Mouse (Mus musculus) CD4-positive, CD25-positive, alpha-beta regulatory T cell, adult 4 months (primary cell): ENCODE measurements at regions not wholly inside any gene's neighbourhood (a gene's known extent, or its start where the extent isn't known, plus 50 kb on each side); places are given as distances from the start of the nearest gene placed in this dataset.

Source experiments
- ATAC-seq: one replicate; pipeline ENCODE4 v1.8.0; 2017

GRCm38 (mm10) chr2:116979561-116980391 lies 101.3 kb downstream of the Tmco5 start:
- ATAC-seq: no peak

DNA sequence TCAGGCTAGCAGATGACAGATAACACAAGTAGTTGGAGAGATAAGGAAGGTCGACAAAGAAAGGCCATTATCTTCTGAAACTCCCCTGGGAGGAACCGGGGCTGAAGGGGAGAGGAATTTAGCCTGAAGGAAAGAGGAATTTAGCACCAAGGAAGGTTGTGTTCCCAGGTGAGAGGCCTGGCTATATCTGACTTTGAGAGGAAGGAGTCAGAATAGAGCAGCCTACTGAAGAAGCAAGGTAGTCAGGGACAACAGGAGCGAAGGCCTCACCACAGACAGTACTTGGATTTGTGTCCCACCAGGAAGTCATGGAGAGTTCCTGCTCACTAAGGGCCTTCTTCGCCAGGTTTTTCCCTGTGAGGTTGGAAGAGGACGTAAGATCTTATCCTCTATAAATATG lies 102.2 kb downstream of the Tmco5 start:
- no peak for ATAC-seq

DNA sequence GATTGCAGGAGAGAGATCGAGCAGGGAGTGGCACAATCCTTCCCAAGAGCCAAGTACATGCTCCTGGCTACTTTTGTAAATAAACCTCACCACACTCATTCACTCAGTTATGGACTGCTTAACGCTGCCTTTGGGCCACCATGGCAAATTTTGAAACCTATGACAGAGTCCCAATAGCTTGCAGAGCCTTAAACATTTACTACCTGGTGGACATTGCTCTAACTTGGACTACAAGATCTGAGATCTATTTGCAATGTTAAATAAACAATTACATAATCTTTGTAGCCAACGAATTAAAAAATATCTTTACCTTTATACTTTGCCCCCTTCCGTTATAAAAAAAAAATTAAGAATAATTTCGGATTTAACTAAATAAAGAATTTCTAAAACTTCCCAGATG lies 104.9 kb downstream of the Tmco5 start:
- no peak for ATAC-seq

DNA sequence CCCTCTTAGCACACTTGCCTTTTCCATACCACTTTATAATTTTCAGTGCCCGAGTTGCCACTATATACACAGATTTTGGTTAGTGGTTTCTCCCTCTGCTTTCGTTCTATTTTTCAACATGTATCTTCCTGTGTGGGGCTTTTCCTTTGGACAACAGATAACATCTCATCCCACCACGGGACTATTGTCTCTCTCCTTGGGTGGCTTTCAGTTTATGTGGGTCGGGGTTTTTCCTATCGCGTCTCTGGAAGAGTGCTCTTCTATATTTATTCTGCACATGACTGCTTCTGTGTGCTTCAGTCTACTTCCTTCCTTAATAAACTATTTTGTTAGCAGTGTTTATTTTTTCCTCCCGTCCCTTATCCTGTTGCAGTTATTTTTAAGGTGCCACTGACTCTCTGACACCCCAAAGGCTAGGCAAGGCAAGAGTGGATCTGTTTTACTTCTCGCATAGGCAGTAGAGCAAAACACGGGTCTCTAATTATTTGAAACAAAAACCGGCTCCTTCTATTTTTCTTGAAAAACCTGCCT lies 105.4 kb downstream of the Tmco5 start:
- ATAC-seq: no peak

GRCm38 (mm10) chr2:116984597-116984996 lies 106.1 kb downstream of the Tmco5 start:
- ATAC-seq: no peak

GRCm38 (mm10) chr2:116985549-116985948 lies 107.1 kb downstream of the Tmco5 start:
- no peak for ATAC-seq

- ATAC-seq: no peak
These were observed 110.6 kb downstream of the Tmco5 start for GRCm38 (mm10) chr2:116988953-116989674.

DNA sequence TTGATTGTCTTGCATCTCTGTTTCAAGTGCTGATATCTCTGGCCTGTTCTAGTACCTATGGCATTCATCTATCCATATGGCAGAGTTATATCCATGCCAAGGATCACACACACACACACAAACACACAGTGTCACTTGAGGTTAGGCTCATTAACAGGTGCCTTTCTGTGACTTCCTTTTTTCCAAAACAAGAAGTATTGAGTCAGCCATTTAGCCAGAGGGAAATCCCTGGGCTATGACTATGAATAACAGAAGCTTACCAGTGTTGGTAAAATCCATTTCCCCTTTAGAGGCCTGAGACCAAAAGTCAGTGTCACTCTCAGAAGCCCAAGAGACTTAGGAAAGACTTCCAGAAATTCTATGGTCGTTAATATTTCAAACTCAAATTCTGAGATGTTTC lies 111.6 kb downstream of the Tmco5 start:
- ATAC-seq: no peak

DNA sequence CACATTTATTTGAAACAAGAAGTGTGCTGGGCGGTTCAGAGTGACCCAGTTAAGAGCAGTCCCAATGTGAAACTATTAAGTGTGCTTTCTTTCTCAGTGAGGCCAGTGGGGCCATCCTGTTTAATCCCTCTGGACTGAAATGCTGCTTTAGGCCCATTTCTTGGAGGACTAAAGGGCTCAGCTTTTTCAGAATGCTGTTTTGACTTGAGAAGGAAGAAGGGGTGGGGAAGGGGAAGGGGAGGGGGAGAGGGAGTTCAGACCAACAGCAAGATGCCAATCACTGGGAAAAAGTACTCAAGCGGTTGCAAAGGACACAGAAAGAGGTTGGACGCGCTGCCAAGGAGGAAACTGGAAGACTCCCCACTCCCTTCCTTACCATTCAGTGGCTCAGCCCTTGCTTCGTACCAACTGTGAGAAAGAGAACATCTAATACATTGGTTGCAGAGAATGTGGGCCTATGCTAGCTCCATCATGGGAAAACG lies 113.1 kb downstream of the Tmco5 start:
- ATAC-seq: no peak

- no peak for ATAC-seq
These were observed 115.2 kb downstream of the Tmco5 start for GRCm38 (mm10) chr2:116993724-116994123.

- ATAC-seq: no peak
These were observed 117.8 kb downstream of the Tmco5 start for GRCm38 (mm10) chr2:116996302-116996701.

GRCm38 (mm10) chr2:116998822-116999221 lies 120.3 kb downstream of the Tmco5 start:
- no peak for ATAC-seq

- no peak for ATAC-seq
These were observed 121.1 kb downstream of the Tmco5 start for GRCm38 (mm10) chr2:116999592-116999991.

DNA sequence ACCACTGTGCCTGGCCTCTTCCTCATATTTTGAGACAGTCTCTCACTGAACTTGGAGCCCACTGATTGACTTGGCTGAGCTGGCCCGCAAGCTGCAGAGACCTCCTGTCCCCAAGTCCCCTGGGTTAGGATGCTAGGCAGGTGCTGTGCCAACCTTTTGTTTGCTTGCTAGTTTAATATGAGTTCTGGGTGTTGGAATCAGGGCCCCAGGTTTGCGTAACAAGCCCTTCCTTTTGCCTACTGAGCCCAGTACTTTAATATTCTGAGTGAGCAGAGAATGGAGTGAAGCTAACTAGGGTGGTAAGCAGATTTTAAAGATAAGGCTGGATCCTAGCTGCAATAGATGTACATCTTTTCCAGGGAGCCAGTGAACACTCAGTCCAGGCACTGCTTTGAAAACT lies 117.2 kb upstream of the Spred1 start:
- no peak for ATAC-seq

GRCm38 (mm10) chr2:117006846-117007245 lies 114.3 kb upstream of the Spred1 start:
- ATAC-seq: no peak

GRCm38 (mm10) chr2:117008922-117009321 lies 112.3 kb upstream of the Spred1 start:
- no peak for ATAC-seq

DNA sequence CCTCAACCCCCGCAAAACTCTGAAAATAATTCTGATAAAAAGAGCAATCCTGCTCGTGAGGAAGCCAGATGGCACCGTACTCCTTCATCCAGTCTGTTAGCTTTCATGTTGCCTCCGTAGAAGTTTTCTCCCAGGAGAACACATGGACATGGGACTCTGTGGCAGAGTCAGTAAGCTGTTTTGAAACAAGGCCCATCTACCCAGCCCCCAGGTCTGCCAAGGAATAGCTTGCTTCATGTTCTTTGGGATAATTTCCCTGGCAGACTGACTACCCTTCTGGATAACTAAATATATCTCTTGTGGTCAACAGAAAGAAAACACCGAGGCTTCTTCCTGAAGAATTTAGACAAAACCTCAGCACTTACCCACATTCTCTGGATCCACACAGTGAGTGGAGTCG lies 111.2 kb upstream of the Spred1 start:
- no peak for ATAC-seq

- no peak for ATAC-seq
These were observed 110.2 kb upstream of the Spred1 start for GRCm38 (mm10) chr2:117010942-117011341.

DNA sequence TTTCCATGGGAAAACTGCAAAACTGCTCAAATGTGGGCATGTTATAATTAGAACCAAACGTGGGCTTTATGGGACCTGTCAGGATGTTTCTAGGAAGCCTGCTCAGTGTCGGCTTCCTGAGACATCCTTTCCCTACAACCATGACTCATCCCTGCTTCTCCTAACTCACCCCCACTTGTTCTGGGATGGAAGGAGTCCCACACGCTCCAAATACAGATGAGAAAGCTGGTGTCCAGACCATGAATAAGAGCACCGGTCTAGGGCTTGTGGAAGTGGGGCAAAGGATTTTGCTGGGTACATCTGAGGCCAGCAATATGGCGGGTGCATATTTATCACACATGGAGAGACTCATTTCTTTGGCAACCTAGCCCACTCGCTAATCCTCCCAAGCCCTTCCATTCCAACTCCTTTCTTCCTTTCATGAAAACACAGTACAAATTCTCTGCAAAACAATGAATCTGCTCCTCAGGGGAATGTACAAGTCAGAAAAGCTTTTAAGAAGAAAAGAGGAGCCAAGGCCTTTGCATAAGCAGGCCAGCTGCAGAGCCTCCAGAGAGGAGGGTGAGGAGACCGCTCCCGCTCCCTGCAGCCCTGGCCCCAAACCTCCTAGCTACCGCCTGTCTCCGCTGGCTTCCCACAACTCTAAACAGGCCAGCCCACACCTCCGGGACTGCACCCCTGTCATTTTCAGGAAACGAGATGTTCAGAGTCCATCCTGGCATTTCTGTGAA lies 103.1 kb upstream of the Spred1 start:
- no peak for ATAC-seq

DNA sequence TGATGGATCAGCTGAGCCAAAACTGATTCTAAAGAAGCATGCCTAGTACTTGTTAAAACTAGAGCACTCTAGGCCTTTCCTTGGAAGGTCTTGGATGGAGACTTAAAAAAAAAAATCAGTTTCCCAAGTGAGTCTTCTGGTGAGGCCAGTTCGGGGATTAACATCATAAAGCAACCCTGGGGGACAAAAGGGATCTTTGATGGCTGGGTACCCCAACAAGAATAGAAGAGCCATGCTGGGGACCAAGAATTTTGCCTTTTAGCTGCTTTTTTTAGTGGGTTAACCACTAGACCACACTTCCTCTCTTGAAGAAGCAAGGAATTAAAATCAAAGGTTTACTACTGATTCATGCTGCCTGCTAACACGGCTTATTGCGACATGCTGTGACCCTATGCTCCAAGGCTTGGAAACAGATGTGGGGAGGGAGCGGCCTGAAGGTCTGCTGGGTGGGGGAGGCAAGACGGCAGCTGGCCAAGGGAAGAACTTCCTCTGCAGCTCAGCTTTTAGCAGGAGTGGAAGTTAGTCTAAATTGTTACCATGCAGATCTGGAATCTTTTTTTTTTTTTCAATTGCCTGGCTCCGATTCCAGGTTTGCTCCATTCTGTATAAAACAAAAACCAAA lies 102.1 kb upstream of the Spred1 start:
- ATAC-seq: no peak

DNA sequence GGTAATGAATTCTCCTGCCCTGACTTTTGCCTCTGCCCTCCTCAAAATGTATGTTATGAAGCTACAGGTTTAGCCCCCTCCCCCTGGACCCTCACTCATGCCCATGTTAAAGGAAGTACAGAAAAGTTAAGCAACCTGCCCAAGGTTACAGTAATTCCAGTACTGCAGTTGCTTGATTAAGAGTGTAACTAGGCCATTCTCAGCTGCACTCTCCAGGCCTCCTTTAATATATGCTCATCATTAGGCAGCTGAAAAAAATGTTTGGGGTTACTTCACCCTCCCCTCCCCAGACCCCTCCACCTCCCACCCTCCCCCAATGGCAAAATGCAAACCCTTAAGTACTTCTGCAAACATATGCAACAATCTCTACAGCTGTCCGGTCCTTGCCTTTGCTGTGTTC lies 101.6 kb upstream of the Spred1 start:
- no peak for ATAC-seq

DNA sequence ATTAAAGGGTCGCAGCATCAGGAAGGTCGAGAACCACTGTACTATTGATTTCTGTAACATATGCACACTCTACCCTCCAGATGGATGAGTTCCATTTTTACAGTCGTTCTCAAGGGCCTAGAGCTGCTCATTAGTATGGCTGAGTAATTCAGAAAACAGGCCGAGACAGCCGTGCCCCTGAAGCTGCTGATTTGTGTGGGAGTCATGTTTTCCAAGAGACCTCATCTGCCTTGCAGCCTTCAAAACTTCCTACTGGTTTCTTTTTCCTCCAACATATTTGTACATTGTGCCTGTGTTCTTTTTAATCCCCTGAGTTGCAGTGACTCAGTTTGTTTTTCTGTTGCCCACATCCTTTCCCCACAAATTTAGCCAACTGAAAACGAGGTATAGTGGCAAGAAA lies 99.4 kb upstream of the Spred1 start:
- no peak for ATAC-seq

DNA sequence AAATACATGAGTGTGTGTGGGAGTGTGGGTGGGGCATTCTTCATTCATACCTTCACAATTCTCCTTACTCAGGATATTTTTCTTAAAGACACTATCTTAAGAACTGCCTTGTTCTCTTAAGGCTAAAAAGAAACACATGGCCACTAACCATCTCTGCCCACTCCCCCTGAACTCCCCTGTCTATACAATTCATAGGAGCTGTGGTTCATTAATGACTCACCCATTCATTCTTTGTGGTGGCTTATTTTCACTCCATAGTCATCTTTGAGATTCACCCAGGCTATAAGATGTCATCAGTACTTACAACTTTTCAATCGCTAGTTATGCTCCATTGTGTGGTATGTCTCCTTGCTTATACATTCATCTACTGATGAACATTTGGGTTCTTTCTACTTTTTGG lies 97.7 kb upstream of the Spred1 start:
- no peak for ATAC-seq
